Mouse (Mus musculus) liver, postnatal 0 days (tissue): Measurements from ENCODE around the gene Tmem178. TPM values are rescaled to one million over a fixed set of nuclear protein-coding genes. Genes with fewer than 3 reads are reported as not detected.

Source experiments
- ATAC-seq: fragments of 200-750 bp; cut with Nextera tagmentation; 2 replicates; pipeline ENCODE4 v1.8.0; 2017; ENCODE audit warnings: mild to moderate bottlenecking, moderate library complexity
- DNase-seq: peaks from one replicate; pipeline ENCODE4 v3.0.0-alpha.2; 2016
- H3K27ac ChIP-seq: fragments of 300-500 bp; sonication (generic); 2 replicates; pipeline ENCODE4 v1.5.1; 2014; ENCODE audit warnings: antibody characterized with exemption, moderate library complexity, mild to moderate bottlenecking, low read depth
- H3K27me3 ChIP-seq: fragments of 300-500 bp; sonication (generic); 2 replicates; pipeline ENCODE4 v1.6.1; 2014; ENCODE audit warnings: low read length, control low read depth, mixed read lengths; ENCODE audit not compliant: insufficient read depth
- H3K36me3 ChIP-seq: fragments of 300-500 bp; sonication (generic); replicated peaks from 2 replicates; pipeline ENCODE4 v1.6.1; 2014; ENCODE audit warnings: mild to moderate bottlenecking, control low read depth, low read length, moderate library complexity, mixed read lengths; ENCODE audit not compliant: insufficient read depth
- H3K4me1 ChIP-seq: fragments of 300-500 bp; sonication (generic); 2 replicates; pipeline ENCODE4 v1.6.1; 2014; ENCODE audit warnings: antibody characterized with exemption, mild to moderate bottlenecking, control low read depth; ENCODE audit not compliant: insufficient read depth
- H3K4me2 ChIP-seq: fragments of 300-500 bp; sonication (generic); 2 replicates; pipeline ENCODE4 v1.6.1; 2014; ENCODE audit warnings: low read depth, mild to moderate bottlenecking, low read length, moderate library complexity, mixed read lengths
- H3K4me3 ChIP-seq: fragments of 300-500 bp; sonication (generic); 2 replicates; pipeline ENCODE4 v1.5.1; 2014; ENCODE audit warnings: low read depth, low read length
- H3K9ac ChIP-seq: fragments of 300-500 bp; sonication (generic); replicated peaks from 2 replicates; pipeline ENCODE4 v1.6.1; 2014; ENCODE audit warnings: mild to moderate bottlenecking, moderate library complexity
- H3K9me3 ChIP-seq: fragments of 300-500 bp; sonication (generic); 2 replicates; pipeline ENCODE4 v1.6.1; 2016; ENCODE audit warnings: mild to moderate bottlenecking, control low read depth, low read length, mixed read lengths
- CTCF ChIP-seq: sonication (generic); IDR thresholded peaks from 2 replicates; pipeline ENCODE4 v1.5.1; 2016; ENCODE audit warnings: antibody characterized with exemption, low read depth
- EP300 ChIP-seq: IDR thresholded peaks from 2 replicates; pipeline ENCODE4 v1.6.1; 2016; ENCODE audit warnings: antibody characterized with exemption, low read depth, mild to moderate bottlenecking
- WGBS: fragments of 180-500 bp; shearing (Covaris S2); extraction: QIAGEN DNeasy Blood & Tissue Kit; methylation state at CpG from one replicate; pipeline ENCODE4 v1.1.7; 2014; ENCODE audit not compliant: insufficient replicate concordance; 5-methylcytosine and 5-hydroxymethylcytosine counted together
- polyA plus RNA-seq: library from polyadenylated mRNA; unstranded; fragments of >200 nt; fragmentation: Nextera tagmentation; extraction: Ambion mirVana; gene quantifications from 2 replicates; pipeline ENCODE4 v1.2.1, GENCODE M21; 2015

The Tmem178 gene
- polyA plus RNA-seq, 1 experiment from 2014 or later, result 0.38 TPM

DNA sequence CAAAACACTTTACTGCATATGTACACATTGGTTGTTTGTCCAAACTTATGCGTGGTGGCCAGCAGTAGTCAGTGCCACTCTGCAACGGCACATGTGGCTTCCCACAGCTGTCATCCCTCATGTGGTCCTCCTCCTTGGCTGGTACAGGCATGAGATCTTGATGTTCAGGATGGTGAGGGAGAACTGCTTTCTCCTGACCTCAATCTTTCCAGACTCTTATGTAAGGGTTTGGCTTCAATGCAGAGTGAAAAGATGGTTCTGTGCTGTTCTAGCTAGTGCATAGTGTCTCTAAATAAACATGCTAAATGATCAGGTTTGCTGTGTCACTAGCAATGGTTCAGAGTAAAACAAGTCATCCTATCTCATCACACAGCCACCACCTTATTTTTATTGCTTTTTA, 17.3 kb upstream of the Tmem178 start:
- Histone ChIP-seq H3K9me3 (no peaks in the 10 kb centered on the region), H3K27me3 (no peaks in the 10 kb centered on the region), H3K9ac (no peak overlapping the region), H3K4me3 (no peak overlapping the region), H3K4me2 (no peak overlapping the region), H3K4me1 (no peaks in the 10 kb centered on the region), H3K27ac (no peak overlapping the region), H3K36me3 (no peaks in the 10 kb centered on the region)
- ATAC-seq (no peak), DNase-seq (no peak)
- TF ChIP-seq EP300 (no peak), CTCF (no peak)
- 88% methylated on average over 2 of the region's 2 CpGs for WGBS

- Histone ChIP-seq H3K36me3 (no peaks in the 10 kb centered on the region), H3K27ac (no peak overlapping the region), H3K9ac (no peak overlapping the region), H3K27me3 (no peaks in the 10 kb centered on the region), H3K4me2 (no peak overlapping the region), H3K9me3 (no peaks in the 10 kb centered on the region), H3K4me1 (peaks cover 5% of the 10 kb centered on the region), H3K4me3 (no peak overlapping the region)
- 76% methylated on average over 3 of the region's 3 CpGs for WGBS
- DNase-seq (no peak), ATAC-seq (no peak)
- no peak for TF ChIP-seq CTCF
- no peak for TF ChIP-seq EP300
Measured at GRCm38 (mm10) chr17:80932716-80933115, 11.7 kb upstream of the Tmem178 start.

DNA sequence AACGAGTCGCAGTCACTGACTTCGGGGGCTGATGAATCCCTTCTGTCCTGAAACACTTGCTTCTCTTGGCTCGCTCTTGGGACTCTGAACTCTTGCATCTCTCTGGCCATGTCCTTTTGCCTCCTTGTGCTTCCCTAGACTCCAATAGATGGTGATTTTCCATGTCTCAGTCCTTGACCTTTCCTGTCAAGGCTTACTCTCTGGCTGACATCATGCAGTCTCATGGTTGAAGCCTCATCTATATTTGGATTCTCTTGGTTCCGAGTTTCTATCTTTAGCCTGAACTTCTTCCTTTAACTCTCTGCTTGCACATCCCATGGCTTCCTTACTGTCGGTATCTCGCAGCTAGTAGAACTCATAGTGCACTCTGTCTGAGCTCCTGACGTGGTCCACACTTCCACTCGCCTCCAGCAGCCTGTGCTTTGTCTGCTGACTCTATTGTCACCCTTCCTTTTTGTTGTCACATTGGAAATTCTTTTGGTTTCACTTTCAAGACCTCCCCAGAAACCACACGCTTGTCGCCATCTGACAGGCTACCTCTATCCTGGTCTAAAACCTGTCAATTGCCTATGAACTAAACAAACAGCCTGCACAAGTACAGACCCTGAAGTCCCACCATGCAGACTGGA, 10.9 kb upstream of the Tmem178 start:
- no peaks in the 10 kb centered on the region for H3K27me3 ChIP-seq

DNA sequence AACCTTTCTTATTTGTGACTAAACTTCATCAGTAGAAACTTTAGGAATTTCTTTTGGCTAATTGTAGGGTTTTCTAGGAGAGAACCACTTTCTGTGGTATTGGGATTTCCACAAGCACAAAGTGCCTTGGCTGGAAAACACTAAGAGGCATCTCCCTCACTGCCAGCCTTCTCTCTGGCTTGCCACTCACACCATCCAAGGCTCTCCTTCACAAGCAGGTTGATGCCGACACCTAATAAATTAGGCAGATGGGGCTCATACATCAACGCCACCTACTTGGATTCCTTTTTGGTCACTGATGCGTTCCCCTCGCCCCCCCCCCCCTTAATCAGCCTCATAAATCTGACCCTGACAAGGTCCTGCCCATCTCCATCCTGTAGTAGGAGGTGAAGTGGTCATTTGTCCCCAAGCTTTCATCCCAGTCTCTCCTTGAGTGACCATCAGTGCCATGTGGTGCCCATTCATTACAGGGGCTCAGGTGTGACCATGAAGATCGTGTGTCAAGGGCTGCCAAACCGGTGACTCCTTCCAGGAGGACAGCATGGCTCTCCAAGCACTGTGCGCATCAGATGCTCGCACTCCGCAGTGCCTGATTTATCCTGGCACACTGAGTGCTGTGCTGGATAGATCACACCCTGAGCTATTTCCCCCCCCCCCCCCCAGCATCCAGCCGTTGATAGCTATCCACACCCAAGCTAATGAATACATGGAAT, 8.5 kb upstream of the Tmem178 start:
- H3K9ac ChIP-seq, result no peak overlapping the region
- H3K27ac ChIP-seq, result no peak overlapping the region
- DNase-seq (no peak), ATAC-seq (no peak)
- TF ChIP-seq CTCF, result no peak
- TF ChIP-seq EP300, result no peak
- peaks cover 5% of the 10 kb centered on the region for H3K4me1 ChIP-seq
- no peak overlapping the region for H3K4me3 ChIP-seq
- H3K36me3 ChIP-seq, result no peaks in the 10 kb centered on the region
- no peak overlapping the region for H3K4me2 ChIP-seq
- H3K27me3 ChIP-seq, result no peaks in the 10 kb centered on the region
- H3K9me3 ChIP-seq, result no peaks in the 10 kb centered on the region
- WGBS, result 61% methylated on average over 10 of the region's 10 CpGs

More for the DNA sequence above, 10.9 kb upstream of the Tmem178 start:
- DNase-seq (no peak), ATAC-seq (peak; percentile 57)
- 48% methylated on average over 11 of the region's 11 CpGs for WGBS
- no peak overlapping the region for H3K27ac ChIP-seq
- H3K36me3 ChIP-seq, result no peaks in the 10 kb centered on the region
- no peak overlapping the region for H3K4me3 ChIP-seq
- TF ChIP-seq EP300 (peak; percentile 35; the same call in 1 of the 2 replicates), CTCF (no peak)
- H3K4me2 ChIP-seq, result peak overlapping the region; percentile 47
- peaks cover 5% of the 10 kb centered on the region for H3K4me1 ChIP-seq
- H3K9me3 ChIP-seq, result no peaks in the 10 kb centered on the region
- no peak overlapping the region for H3K9ac ChIP-seq

DNA sequence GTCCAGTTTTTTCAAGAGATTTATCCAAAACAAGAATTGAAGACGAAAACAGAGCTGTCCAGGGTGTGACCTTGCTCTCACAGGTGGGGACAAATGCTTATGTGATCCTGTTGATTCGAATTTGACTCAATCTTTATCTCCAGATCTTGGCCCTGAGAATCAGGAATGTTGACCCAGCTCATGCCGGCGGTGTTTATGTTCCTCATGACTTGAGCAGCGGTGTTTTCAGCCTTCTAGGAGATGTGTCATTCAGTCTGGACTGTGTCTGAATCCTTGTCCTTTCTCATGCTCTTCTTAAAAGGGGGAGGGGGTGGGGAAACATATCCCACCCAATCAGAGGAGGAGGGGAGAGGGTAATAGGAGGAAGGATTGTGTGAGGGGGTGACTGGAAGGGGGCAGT, 7.9 kb upstream of the Tmem178 start:
- no peaks in the 10 kb centered on the region for H3K36me3 ChIP-seq
- DNase-seq, result no peak
- peaks cover 5% of the 10 kb centered on the region for H3K4me1 ChIP-seq
- no peaks in the 10 kb centered on the region for H3K9me3 ChIP-seq
- TF ChIP-seq CTCF (no peak), EP300 (no peak)
- no peak overlapping the region for H3K4me3 ChIP-seq
- H3K27ac ChIP-seq, result no peak overlapping the region
- H3K9ac ChIP-seq, result no peak overlapping the region
- WGBS, result 64% methylated on average over 5 of the region's 5 CpGs
- no peak overlapping the region for H3K4me2 ChIP-seq
- H3K27me3 ChIP-seq, result no peaks in the 10 kb centered on the region
- no peak for ATAC-seq

GRCm38 (mm10) chr17:80939833-80940232, 4.6 kb upstream of the Tmem178 start:
- no peak for ATAC-seq
- WGBS, result 78% methylated on average over 7 of the region's 7 CpGs
- Histone ChIP-seq H3K9me3 (no peaks in the 10 kb centered on the region), H3K4me3 (no peak overlapping the region), H3K4me1 (no peaks in the 10 kb centered on the region), H3K27me3 (peaks cover 22% of the 10 kb centered on the region), H3K9ac (no peak overlapping the region), H3K36me3 (no peaks in the 10 kb centered on the region), H3K27ac (no peak overlapping the region), H3K4me2 (no peak overlapping the region)
- DNase-seq, result no peak
- TF ChIP-seq EP300 (no peak), CTCF (no peak)

- H3K27me3 ChIP-seq, result peaks cover 35% of the 10 kb centered on the region
- H3K27ac ChIP-seq, result no peak overlapping the region
- no peak for ATAC-seq
- no peak overlapping the region for H3K4me2 ChIP-seq
- no peak overlapping the region for H3K4me3 ChIP-seq
- no peak for DNase-seq
- no peak for TF ChIP-seq CTCF
- no peak for TF ChIP-seq EP300
- H3K36me3 ChIP-seq, result no peaks in the 10 kb centered on the region
- H3K9me3 ChIP-seq, result no peaks in the 10 kb centered on the region
- H3K4me1 ChIP-seq, result no peaks in the 10 kb centered on the region
- 73% methylated on average over 11 of the region's 11 CpGs for WGBS
- H3K9ac ChIP-seq, result no peak overlapping the region
Measured at GRCm38 (mm10) chr17:80941857-80942256, 2.6 kb upstream of the Tmem178 start.
